10 mouse cellular contexts compared by ENCODE assay signal in genomic region chr8:4259805-4260170, GRCm38 (mm10). TPM values are rescaled to one million over a fixed set of nuclear protein-coding genes. Genes with fewer than 3 reads are reported as not detected.
DNase-seq lines count a peak whose midpoint lies in the region; ATAC-seq lines count a peak whose summit lies in the region.
"Had no signal": no experiment of that assay in that cellular context is flagged by ENCODE, and none has a peak within 500 bp of the region (broad histone marks: within the 10 kb centered on the region; RNA-seq: fewer than 3 reads in every experiment).

No protein-coding gene starts in this region.

- WGBS in heart, embryonic 15.5 days, result 85% methylated on average over 4 of the region's 4 CpGs
- WGBS in embryonic facial prominence, embryonic 12.5 days, result 86% methylated on average over 4 of the region's 4 CpGs
- WGBS in hindbrain, embryonic 12.5 days, result 85% methylated on average over 4 of the region's 4 CpGs
- WGBS in midbrain, embryonic 12.5 days, result 82% methylated on average over 4 of the region's 4 CpGs

- no peaks in the 10 kb centered on the region for H3K27me3 ChIP-seq in heart, embryonic 15.5 days
- H3K27me3 ChIP-seq in embryonic facial prominence, embryonic 12.5 days, result no peaks in the 10 kb centered on the region
- H3K27me3 ChIP-seq in hindbrain, embryonic 12.5 days, result no peaks in the 10 kb centered on the region
- no peaks in the 10 kb centered on the region for H3K27me3 ChIP-seq in midbrain, embryonic 12.5 days
- H3K27me3 ChIP-seq: megakaryocyte, embryonic 14.5 days had no signal

- no peak overlapping the region for H3K4me2 ChIP-seq in heart, embryonic 15.5 days
- 0 out of 2 replicates have a peak overlapping the region, but pooled peaks have one; percentile 58 for H3K4me2 ChIP-seq in embryonic facial prominence, embryonic 12.5 days (replicated peaks)
- peak overlapping the region; percentile 74; the same call in 1 of the 2 replicates for H3K4me2 ChIP-seq in hindbrain, embryonic 12.5 days (replicated peaks)
- 0 out of 2 replicates have a peak overlapping the region, but pooled peaks have one; percentile 71 for H3K4me2 ChIP-seq in midbrain, embryonic 12.5 days (replicated peaks)

- peaks cover 62% of the 10 kb centered on the region for H3K36me3 ChIP-seq in heart, embryonic 15.5 days
- peaks cover 79% of the 10 kb centered on the region for H3K36me3 ChIP-seq in embryonic facial prominence, embryonic 12.5 days
- H3K36me3 ChIP-seq in hindbrain, embryonic 12.5 days, result peaks cover 67% of the 10 kb centered on the region
- H3K36me3 ChIP-seq in midbrain, embryonic 12.5 days, result peaks cover 72% of the 10 kb centered on the region

- no peak for ATAC-seq in heart, embryonic 15.5 days (replicated peaks; ENCODE audit: insufficient number of reproducible peaks, insufficient read depth, low FRiP score, low read depth)
- no peak for ATAC-seq in embryonic facial prominence, embryonic 12.5 days (ENCODE audit: insufficient number of reproducible peaks, insufficient read depth, low FRiP score, low TSS enrichment)
- ATAC-seq in hindbrain, embryonic 12.5 days (ENCODE audit: low FRiP score), result no peak
- no peak for ATAC-seq in midbrain, embryonic 12.5 days (ENCODE audit: low FRiP score, low read depth)

- H3K9ac ChIP-seq in heart, embryonic 15.5 days, result no peak overlapping the region
- H3K9ac ChIP-seq in embryonic facial prominence, embryonic 12.5 days, result peak overlapping the region; percentile 89; the same call in 1 of the 2 replicates
- H3K9ac ChIP-seq in hindbrain, embryonic 12.5 days, result peak overlapping the region; percentile 86; the same call in 1 of the 2 replicates
- H3K9ac ChIP-seq in midbrain, embryonic 12.5 days (replicated peaks), result peak overlapping the region; percentile 90

- no peak for DNase-seq in heart, postnatal 14 days
- no peak for DNase-seq in thymus, postnatal 0 days (ENCODE audit: low spot score)
- DNase-seq in ovary, adult 18-20 months (ENCODE audit: low spot score), result no peak
- DNase-seq in T-cell, adult 2 months (ENCODE audit: low spot score), result no peak

- H3K9me3 ChIP-seq in heart, embryonic 15.5 days (replicated peaks), result no peaks in the 10 kb centered on the region
- no peaks in the 10 kb centered on the region for H3K9me3 ChIP-seq in embryonic facial prominence, embryonic 12.5 days
- H3K9me3 ChIP-seq in hindbrain, embryonic 12.5 days (replicated peaks), result no peaks in the 10 kb centered on the region
- H3K9me3 ChIP-seq in midbrain, embryonic 12.5 days, result no peaks in the 10 kb centered on the region
- H3K9me3 ChIP-seq: megakaryocyte, embryonic 14.5 days had no signal

- H3K4me1 ChIP-seq in heart, embryonic 15.5 days (replicated peaks), result peaks cover 27% of the 10 kb centered on the region
- H3K4me1 ChIP-seq in embryonic facial prominence, embryonic 12.5 days, result peaks cover 20% of the 10 kb centered on the region
- H3K4me1 ChIP-seq in hindbrain, embryonic 12.5 days, result peaks cover 27% of the 10 kb centered on the region
- peaks cover 27% of the 10 kb centered on the region for H3K4me1 ChIP-seq in midbrain, embryonic 12.5 days

- H3K4me3 ChIP-seq in heart, embryonic 15.5 days, result no peak overlapping the region
- no peak overlapping the region for H3K4me3 ChIP-seq in embryonic facial prominence, embryonic 12.5 days
- H3K4me3 ChIP-seq in hindbrain, embryonic 12.5 days, result peak overlapping the region; percentile 82; the same call in 1 of the 2 replicates
- no peak overlapping the region for H3K4me3 ChIP-seq in midbrain, embryonic 12.5 days

- peak overlapping the region; percentile 59 for H3K27ac ChIP-seq in heart, embryonic 15.5 days
- peak overlapping the region; percentile 92 for H3K27ac ChIP-seq in embryonic facial prominence, embryonic 12.5 days
- H3K27ac ChIP-seq in hindbrain, embryonic 12.5 days, result peak overlapping the region; percentile 97
- peak overlapping the region; percentile 94 for H3K27ac ChIP-seq in midbrain, embryonic 12.5 days (replicated peaks)

- intact Hi-C loops in heart, postnatal 14 days (cut with DNase I), result loop anchor here (2.0 kb wide), 1 partner anchor 119 kb away; no protein-coding TSS in a partner anchor

RNA-seq across cellular contexts. Expression of gene Ctxn1, which starts 0.7 kb away (rescaled TPM):
- polyA plus RNA-seq in heart, embryonic 15.5 days (2015; fragmentation: Nextera tagmentation; extraction: Ambion mirVana), result 27.8 and 37.3 TPM in 2 replicates
- 1 to 10 TPM; 2.0 to 2.2 TPM for total RNA-seq in heart, postnatal 14 days (2021)
- 120 and 141 TPM in 2 replicates for polyA plus RNA-seq in embryonic facial prominence, embryonic 12.5 days (2016; fragmentation: Nextera tagmentation; extraction: Ambion mirVana)
- polyA plus RNA-seq in hindbrain, embryonic 12.5 days (2016; fragmentation: Nextera tagmentation; extraction: Ambion mirVana), result 194 and 195 TPM in 2 replicates
- 170 TPM in 2 replicates for polyA plus RNA-seq in midbrain, embryonic 12.5 days (2016; fragmentation: Nextera tagmentation; extraction: Ambion mirVana)
- 8.5 and 8.7 TPM in 2 replicates for polyA plus RNA-seq in thymus, postnatal 0 days (2015; fragmentation: Nextera tagmentation; extraction: Ambion mirVana)
- polyA plus RNA-seq: CD4-positive, CD25-positive, alpha-beta regulatory T cell, adult 4 months had no signal

RNA-seq across cellular contexts. Expression of gene Snapc2, which starts 6.9 kb away (rescaled TPM):
- polyA plus RNA-seq in heart, embryonic 15.5 days (2015; fragmentation: Nextera tagmentation; extraction: Ambion mirVana), result 37.7 and 47.0 TPM in 2 replicates
- total RNA-seq in heart, postnatal 14 days (2021), result 10 to 100 TPM; 14.4 to 14.5 TPM
- 71.3 and 71.7 TPM in 2 replicates for polyA plus RNA-seq in embryonic facial prominence, embryonic 12.5 days (2016; fragmentation: Nextera tagmentation; extraction: Ambion mirVana)
- polyA plus RNA-seq in hindbrain, embryonic 12.5 days (2016; fragmentation: Nextera tagmentation; extraction: Ambion mirVana), result 57.3 and 60.2 TPM in 2 replicates
- polyA plus RNA-seq in midbrain, embryonic 12.5 days (2016; fragmentation: Nextera tagmentation; extraction: Ambion mirVana), result 61.9 and 63.0 TPM in 2 replicates
- polyA plus RNA-seq in thymus, postnatal 0 days (2015; fragmentation: Nextera tagmentation; extraction: Ambion mirVana), result 34.5 and 36.4 TPM in 2 replicates

RNA-seq across cellular contexts. Expression of gene Tgfbr3l, which starts 11.8 kb away (rescaled TPM):
- polyA plus RNA-seq in heart, embryonic 15.5 days (2015; fragmentation: Nextera tagmentation; extraction: Ambion mirVana), result 3.0 and 3.3 TPM in 2 replicates
- 1 to 10 TPM; 3.0 to 4.3 TPM for total RNA-seq in heart, postnatal 14 days (2021)
- 5.8 and 6.5 TPM in 2 replicates for polyA plus RNA-seq in embryonic facial prominence, embryonic 12.5 days (2016; fragmentation: Nextera tagmentation; extraction: Ambion mirVana)
- 4.0 and 8.7 TPM in 2 replicates for polyA plus RNA-seq in hindbrain, embryonic 12.5 days (2016; fragmentation: Nextera tagmentation; extraction: Ambion mirVana)
- polyA plus RNA-seq in midbrain, embryonic 12.5 days (2016; fragmentation: Nextera tagmentation; extraction: Ambion mirVana), result 5.0 and 5.3 TPM in 2 replicates
- polyA plus RNA-seq in thymus, postnatal 0 days (2015; fragmentation: Nextera tagmentation; extraction: Ambion mirVana), result 2.3 and 4.0 TPM in 2 replicates

RNA-seq across cellular contexts. Expression of gene Timm44, which starts 15.9 kb away (rescaled TPM):
- 59.5 and 60.2 TPM in 2 replicates for polyA plus RNA-seq in heart, embryonic 15.5 days (2015; fragmentation: Nextera tagmentation; extraction: Ambion mirVana)
- 100 to 1,000 TPM; 110 to 117 TPM for total RNA-seq in heart, postnatal 14 days (2021)
- 64.1 and 64.3 TPM in 2 replicates for polyA plus RNA-seq in embryonic facial prominence, embryonic 12.5 days (2016; fragmentation: Nextera tagmentation; extraction: Ambion mirVana)
- polyA plus RNA-seq in hindbrain, embryonic 12.5 days (2016; fragmentation: Nextera tagmentation; extraction: Ambion mirVana), result 49.9 and 54.1 TPM in 2 replicates
- 54.9 and 57.8 TPM in 2 replicates for polyA plus RNA-seq in midbrain, embryonic 12.5 days (2016; fragmentation: Nextera tagmentation; extraction: Ambion mirVana)
- 49.3 and 50.6 TPM in 2 replicates for polyA plus RNA-seq in thymus, postnatal 0 days (2015; fragmentation: Nextera tagmentation; extraction: Ambion mirVana)

RNA-seq across cellular contexts. Expression of gene Gm49320, which starts 21.1 kb away (rescaled TPM):
- 0.34 and 0.79 TPM in 2 replicates for polyA plus RNA-seq in heart, embryonic 15.5 days (2015; fragmentation: Nextera tagmentation; extraction: Ambion mirVana)
- total RNA-seq in heart, postnatal 14 days (2021), result under 1 TPM in 1 of 2 experiments, not detected in 1; 0.38 TPM
- 1.1 and 2.0 TPM in 2 replicates for polyA plus RNA-seq in embryonic facial prominence, embryonic 12.5 days (2016; fragmentation: Nextera tagmentation; extraction: Ambion mirVana)
- polyA plus RNA-seq in hindbrain, embryonic 12.5 days (2016; fragmentation: Nextera tagmentation; extraction: Ambion mirVana), result 1.4 and 2.0 TPM in 2 replicates
- polyA plus RNA-seq in midbrain, embryonic 12.5 days (2016; fragmentation: Nextera tagmentation; extraction: Ambion mirVana), result 1.5 and 1.6 TPM in 2 replicates
- polyA plus RNA-seq in thymus, postnatal 0 days (2015; fragmentation: Nextera tagmentation; extraction: Ambion mirVana), result 0.21 and 0.26 TPM in 2 replicates
